Mouse (Mus musculus) heart, adult 18-20 months (tissue): ENCODE data around the gene Ddx19b. TPM values are rescaled to one million over a fixed set of nuclear protein-coding genes. Genes with fewer than 3 reads are reported as not detected.
"Not testable (repeated sequence)": the region's sequence is repeated elsewhere in the genome, so short reads cannot be mapped to it uniquely, and the experiment has no call there.

Experiments used
- DNase-seq, 2 experiments: peaks; one replicate each; pipeline ENCODE4 v3.0.0; 2021 to 2022; ENCODE audit warnings: mixed read lengths in 1 of 2
- microRNA-seq, 2 experiments: library from miRNA; unstranded; fragments of <30 nt; microRNA quantifications; one replicate each; pipeline ENCODE4 v1.2.0; 2022
- total RNA-seq, 2 experiments: library from RNA; stranded (reverse); gene quantifications; 2 replicates each; pipeline ENCODE4 v1.2.3; 2021

The Ddx19b gene
- total RNA-seq, 2 experiments from 2014 or later = 11.3 to 12.6 TPM

DNA sequence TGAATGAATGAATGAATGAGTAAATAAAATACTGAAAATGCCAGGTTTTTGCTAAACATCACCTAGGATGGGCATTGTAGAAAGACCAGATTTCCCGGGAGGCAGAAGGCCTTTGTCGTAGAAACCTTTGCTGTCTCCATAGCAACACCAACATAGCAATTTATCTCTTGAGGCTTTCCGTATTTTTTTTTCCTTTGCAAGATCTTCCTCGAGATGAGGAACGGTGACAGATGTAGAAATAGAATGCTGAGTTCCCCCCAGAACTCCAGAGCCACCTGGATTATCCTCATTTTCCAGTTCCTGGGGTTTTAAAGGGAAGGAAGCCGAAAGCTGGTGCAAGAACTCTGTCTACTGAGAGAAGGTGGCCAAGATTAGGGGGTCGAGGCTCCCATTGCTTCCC, 66.9 kb downstream of the Ddx19b start:
- no peak for DNase-seq

DNA sequence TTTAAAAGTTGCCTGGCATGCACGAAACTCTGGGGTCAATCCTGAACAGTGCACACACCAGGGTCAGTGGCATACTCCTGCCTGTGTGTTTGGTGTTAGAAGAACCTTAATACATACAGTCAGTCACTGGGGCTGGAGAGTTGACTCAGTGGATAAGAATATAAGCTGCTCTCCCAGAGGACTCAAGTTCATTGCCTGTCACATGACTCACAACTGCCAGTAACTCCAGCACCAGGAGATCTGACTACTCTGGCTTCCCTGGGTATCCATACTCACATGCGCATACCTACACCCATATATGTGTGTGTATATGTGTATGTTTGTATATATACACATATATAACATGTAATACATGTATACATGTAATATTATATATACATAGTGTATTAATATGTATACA, 68.5 kb downstream of the Ddx19b start:
- DNase-seq = no peak

DNA sequence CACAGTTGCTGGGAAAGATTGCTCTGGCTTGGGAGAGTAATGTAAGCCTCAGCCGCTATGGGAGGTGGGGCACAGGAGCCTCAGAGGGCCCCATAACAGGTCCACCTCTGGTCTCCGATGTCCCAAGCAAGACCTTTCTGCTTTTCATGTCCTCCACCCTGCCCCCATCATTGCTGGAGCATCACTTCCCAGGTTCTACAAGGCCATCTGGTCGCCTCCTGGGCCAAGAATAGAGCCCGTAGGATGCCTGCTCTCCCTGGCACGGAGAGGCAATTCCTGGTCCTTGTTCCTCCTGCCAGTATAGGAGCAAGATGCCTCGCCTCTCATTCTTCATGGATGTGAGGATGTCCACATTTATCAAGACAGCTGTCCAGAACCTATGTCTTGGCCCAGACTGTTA, 71.6 kb downstream of the Ddx19b start:
- no peak for DNase-seq

DNA sequence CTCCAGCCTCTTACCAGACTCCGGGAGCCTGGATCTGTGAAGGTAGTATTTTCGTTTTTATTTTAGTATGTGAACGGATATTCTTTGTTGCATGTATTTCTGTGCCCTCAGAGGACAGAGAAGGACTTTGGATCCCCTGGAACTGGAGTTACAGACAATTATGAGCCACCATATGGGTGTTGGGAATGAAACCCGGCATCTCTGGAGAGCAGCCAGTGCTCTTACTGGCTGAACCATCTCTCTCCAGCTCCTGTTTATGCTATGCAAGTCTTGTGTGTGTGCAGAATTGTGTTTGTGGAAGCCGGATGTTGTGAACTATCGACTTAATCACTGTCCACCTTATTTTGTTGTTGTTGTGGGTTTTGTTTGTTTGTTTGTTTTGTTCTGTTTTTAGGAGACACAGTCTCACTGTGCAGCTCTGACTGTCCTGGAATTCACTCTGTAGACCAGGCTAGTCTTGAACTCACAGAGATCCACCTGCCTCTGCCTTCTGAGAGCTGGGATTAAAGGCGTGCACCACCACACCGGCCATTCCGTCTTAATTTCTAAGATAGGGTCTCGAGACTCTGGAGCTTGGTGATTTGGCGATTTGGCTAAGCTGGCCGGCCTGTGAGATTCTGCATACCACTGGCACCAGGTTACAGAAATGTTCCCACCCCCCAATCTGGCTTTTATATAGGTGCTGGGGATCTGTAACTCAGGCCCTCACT, 72.3 kb downstream of the Ddx19b start:
- no peak for DNase-seq

DNA sequence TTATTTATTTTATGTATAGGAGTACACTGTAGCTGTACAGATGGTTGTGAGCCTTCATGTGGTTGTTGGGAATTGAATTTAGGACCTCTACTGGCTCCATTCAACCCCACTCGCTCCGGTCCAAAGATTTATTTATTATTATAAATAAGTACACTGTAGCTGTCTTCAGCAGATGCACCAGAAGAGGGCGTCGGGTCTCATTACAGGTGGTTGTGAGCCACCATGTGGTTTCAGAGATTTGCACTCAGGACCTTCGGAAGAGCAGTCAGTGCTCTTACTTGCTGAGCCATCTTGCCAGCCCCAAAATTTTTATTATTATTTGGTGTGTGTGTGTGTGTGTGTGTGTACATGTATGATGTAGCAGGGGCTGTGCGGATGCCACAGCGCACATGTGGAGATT, 73.0 kb downstream of the Ddx19b start:
- not testable (repeated sequence) for DNase-seq

DNA sequence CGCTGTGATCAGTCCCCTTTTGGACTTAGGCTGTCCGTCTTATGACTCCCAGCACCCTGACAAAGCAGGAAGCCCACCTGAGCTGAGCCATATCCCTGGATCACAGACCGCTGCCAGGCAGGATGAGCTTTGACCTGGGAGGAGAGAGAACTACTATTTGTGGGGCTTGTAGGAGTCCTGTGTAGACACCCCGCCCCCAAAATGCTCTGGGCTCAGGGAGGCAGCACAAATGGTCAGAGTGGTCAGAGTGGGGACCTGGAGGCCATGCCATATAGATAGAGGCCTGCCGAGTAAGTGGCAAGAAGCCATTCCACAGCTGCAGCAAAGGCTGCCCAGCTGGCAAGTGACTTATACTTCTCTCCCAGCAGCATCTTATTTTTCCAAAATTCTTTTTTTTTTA, 73.4 kb downstream of the Ddx19b start:
- DNase-seq = no peak

DNA sequence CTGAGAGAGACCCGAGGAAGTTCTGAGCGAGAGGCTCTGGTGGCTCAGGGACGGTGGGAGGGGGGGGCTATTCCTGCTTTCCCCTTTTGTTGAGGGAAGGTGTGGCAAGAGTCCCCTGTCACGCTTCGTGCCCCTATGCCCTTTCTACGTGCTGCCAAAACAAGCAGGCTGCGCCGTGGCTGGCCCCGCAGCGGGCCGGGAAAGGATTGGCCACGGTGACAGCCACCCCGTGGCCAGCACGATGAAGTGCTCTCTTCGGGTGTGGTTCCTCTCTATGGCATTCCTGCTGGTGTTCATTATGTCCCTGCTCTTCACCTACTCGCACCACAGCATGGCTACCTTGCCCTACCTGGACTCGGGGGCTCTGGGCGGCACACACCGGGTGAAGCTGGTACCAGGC, 74.1 kb downstream of the Ddx19b start:
- no peak for DNase-seq

DNA sequence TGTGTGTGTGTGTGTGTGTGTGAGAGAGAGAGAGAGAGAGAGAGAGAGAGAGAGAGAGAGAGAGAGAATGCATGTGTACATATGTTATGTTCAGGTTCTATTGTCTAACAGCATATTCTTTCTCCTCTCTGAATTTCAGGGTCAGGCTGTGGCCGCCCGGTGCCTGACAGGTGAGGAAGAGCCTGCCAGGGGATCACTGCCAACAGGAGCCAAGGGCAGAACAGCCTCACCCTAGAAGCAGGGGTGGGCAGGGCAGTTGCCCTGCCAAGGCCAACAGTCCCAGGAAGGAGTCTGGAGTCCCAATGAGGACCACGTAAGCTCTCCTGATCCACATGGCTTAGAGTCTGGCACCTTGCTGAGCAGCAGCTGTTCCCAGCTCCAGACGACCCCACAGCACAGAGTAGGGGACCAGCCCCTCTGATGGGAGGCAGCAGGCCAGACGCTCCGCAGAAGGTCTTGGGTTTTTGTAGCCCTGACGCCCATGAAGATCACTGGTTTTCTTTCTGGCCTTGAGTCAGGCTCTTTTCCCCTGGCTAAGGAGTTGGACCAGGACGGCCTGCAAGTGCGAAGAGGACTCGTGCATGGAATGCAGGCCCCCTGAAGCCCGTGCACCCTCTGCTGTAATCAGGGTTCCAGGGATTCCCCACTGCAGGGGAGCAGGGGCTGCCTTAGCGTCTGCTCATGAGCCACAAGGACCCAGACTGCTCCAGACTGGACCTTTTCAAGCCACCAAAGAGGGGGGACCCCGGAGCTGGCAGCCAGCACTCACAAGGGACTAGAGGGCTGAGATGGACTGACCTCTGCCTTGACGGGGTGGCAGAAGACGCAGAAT, 74.7 kb downstream of the Ddx19b start:
- DNase-seq = no peak

DNA sequence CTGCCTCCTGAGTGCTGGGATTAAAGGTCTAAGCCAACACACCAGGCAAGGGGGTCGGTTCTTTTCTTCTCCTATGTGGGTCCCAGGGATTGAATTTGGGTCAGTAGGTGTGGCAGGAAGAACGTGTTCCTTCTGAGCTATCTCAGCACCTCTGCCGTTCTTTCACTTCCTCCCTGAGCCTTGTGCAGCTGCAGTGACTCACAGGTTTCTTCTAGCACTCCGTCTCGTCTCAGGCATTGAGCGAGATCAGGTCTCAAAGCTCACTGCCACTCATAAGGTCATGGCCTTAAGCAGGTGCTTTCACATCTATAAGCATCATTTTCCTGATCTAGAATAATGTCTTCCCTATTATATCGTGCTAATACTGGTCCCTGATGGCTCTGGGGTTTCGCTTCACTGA, 76.8 kb downstream of the Ddx19b start:
- no peak for DNase-seq

Small RNA genes within 50 kb of the gene (microRNA-seq; reads per million reads assigned to microRNA genes)
- gene Gm24103 (0 reads per million in 2 experiments), gene Mir3473d (0 to 1.5 reads per million in 2 experiments)

Other genes starting within 250 kb of the Ddx19b start
- gene Il34, start 225.8 kb downstream of the Ddx19b start, total RNA-seq = 1 to 10 TPM; 3.9 to 5.1 TPM
- 10 to 100 TPM; 69.4 to 74.8 TPM for gene Cog4, start 185.2 kb downstream of the Ddx19b start, total RNA-seq
- gene Sf3b3, start 185.0 kb downstream of the Ddx19b start, total RNA-seq = 10 to 100 TPM; 36.7 to 37.5 TPM
- 1 to 10 TPM; 5.2 to 5.5 TPM for gene Fuk, start 129.3 kb downstream of the Ddx19b start, total RNA-seq
- 10 to 100 TPM; 20.9 to 23.3 TPM for gene St3gal2, start 111.8 kb downstream of the Ddx19b start, total RNA-seq
- gene Ddx19a, start 34.0 kb downstream of the Ddx19b start, total RNA-seq = 10 to 100 TPM; 33.3 to 35.1 TPM
- gene Aars, start 1.4 kb upstream of the Ddx19b start, total RNA-seq = 10 to 100 TPM; 31.9 to 33.7 TPM
- gene Exosc6, start 24.6 kb upstream of the Ddx19b start, total RNA-seq = not detected
- 1 to 10 TPM in 1 of 2 experiments, under 1 TPM in 1; 0.72 to 1.2 TPM for gene Clec18a, start 60.7 kb upstream of the Ddx19b start, total RNA-seq
- gene Pdpr, start 62.9 kb upstream of the Ddx19b start, total RNA-seq = 100 to 1,000 TPM; 113 to 125 TPM
- 10 to 100 TPM; 97.3 to 98.3 TPM for gene Glg1, start 227.5 kb upstream of the Ddx19b start, total RNA-seq